Mouse (Mus musculus) lung, postnatal 10 days (tissue): ENCODE results near the gene 4632433K11Rik.
"Not testable (repeated sequence)": the region's sequence is repeated elsewhere in the genome, so short reads cannot be mapped to it uniquely, and the experiment has no call there.

Experiments
- DNase-seq: peaks from one replicate; pipeline ENCODE4 v3.0.0; 2021

4632433K11Rik gene

DNA sequence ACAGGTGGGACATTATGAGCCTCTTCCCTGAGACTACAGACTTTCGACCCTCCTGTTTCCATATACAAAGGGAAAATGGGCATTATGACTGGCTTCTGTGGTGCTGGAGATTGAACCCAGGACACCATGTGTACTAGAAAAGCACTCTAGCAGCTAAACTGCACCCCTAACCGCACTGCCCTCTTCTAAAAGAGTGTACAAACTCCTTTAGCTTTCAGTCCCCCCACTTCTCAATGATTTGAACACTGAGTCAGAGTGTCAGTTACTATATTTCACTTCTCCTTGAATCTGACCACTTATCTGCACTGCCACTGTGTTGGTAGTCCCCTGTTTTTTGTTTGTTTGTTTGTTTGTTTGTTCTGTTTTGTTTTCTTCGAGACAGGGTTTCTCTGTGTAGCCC lies at the start of gene 4632433K11Rik:
TSS of gene 4632433K11Rik (plus strand) at position 301 of the 400 bp plus-strand sequence.
- no peak for DNase-seq

DNA sequence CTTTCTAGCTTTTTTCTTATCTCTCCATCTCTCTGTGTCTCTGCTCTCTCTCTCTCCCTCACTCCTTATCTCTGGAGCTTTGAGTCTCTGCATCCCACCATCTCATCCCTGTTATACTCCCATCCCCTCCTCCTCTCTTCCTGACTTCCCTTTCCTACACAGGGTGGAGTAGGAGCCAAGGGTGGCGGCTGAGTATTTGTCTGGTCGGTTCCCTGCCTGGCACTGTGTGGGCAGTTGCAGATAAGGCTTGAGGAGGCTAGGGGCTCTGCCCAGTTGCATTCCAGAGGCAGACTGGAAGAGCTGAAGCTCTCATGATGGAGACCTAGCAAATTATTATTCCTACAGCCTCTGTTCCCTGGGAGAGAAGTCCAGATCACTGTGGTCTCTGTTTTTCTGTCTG lies 45.7 kb upstream of the 4632433K11Rik start:
- no peak for DNase-seq

DNA sequence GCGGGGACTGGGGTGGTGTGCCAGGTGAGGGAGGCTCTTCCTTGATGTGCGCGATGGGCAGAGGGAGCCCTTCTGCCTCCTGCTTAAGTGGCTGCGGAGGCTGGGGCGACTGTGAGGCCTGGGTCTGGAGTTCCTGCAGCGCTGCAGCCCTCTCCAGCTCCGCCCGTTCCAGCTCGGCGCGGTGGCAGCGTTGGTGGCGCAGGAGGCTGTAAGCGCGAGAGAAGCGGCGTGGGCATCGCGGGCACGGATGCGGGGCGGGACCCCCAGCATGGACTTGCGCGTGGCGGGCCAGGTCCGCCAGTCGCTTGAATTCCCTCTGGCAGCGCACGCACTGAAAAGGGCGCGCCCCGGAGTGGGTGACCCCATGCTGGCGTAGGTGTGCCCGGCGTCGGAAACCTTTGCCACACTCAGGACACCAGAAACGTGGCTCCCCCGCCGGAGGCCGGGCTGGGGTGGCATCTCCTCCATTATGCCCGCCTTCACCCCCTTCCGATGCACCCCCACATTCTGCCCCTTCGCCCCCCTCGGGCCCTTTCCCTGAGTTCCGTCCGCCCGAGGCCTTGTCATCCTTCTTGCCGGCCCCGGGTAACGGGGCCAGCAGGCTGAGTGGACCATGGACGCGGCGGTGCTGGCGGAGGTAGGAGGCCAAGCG lies 40.4 kb upstream of the 4632433K11Rik start:
- no peak for DNase-seq

DNA sequence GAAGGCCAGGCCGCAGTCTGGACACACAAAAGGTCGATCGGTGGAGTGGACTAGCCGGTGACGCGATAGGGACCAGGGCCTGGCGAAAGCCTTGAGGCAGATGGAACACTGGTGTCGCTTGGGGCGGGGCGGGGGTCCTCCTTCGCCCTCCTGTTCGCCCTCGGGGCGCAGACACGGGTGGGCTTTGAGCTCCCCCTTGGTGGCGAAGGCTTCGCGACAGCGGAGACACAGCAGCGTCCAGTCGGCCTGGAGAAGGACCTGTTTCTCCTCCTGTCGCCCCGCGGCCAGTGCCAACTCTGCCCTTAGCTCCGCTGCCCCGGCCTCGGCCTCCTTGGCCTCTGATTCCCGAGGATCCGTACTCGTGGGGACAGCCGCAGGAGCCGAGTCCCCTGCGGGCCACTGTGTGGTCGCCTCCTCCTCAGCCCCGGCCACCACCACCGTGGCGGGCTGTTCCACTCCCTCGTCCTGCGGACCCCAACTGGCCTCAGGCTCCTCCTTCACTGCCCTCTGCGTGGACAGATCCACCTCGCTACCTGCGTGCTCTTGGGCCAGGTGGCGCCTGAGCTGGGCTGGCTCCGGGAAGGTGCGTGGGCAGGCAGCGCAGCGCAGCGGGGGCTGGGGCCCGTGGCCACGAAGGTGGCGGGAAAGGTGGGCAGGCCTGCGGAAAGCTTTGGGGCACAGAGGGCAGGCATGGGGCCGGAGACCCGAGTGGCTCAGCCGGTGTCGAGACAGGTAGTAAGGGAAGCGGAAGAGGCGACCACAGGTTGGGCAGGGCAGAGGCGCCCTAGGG lies 39.7 kb upstream of the 4632433K11Rik start:
- DNase-seq, result no peak

DNA sequence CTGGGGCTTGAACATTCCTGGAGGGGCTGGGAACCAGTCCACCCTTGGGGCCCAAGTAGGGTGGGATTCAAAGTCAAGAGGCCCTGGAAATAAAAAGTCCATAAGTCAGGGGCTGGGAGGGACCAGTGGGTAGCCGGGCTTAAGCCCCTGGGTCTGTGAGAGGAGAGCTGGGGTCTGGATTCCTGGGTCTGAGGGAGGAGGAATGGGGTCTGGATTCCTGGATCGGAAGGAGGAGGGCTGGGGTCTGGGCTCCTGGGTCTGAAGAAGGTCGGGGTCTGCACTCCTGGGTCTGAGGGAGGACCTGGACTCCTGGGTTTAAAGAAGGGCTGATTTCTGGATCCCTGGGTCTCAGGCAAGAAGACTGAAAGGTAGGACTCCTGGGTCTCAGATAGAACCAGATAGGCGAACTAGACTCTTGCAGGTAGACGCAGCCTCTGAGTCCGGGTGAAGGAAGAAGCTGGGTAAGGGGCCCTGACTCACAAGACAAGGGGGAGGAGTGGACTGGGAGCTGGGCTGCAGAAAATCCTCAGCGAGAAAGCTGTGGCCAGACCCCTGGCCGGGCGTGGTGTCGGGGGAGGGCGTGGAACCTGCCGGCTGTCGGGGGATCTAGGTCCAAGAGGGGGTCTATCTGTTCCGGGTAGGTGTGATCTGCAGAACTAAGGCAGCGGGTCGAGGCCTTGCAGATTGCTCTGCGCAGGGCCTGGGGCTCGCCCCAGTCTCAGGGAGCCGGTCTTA lies 38.5 kb upstream of the 4632433K11Rik start:
- DNase-seq, result no peak

DNA sequence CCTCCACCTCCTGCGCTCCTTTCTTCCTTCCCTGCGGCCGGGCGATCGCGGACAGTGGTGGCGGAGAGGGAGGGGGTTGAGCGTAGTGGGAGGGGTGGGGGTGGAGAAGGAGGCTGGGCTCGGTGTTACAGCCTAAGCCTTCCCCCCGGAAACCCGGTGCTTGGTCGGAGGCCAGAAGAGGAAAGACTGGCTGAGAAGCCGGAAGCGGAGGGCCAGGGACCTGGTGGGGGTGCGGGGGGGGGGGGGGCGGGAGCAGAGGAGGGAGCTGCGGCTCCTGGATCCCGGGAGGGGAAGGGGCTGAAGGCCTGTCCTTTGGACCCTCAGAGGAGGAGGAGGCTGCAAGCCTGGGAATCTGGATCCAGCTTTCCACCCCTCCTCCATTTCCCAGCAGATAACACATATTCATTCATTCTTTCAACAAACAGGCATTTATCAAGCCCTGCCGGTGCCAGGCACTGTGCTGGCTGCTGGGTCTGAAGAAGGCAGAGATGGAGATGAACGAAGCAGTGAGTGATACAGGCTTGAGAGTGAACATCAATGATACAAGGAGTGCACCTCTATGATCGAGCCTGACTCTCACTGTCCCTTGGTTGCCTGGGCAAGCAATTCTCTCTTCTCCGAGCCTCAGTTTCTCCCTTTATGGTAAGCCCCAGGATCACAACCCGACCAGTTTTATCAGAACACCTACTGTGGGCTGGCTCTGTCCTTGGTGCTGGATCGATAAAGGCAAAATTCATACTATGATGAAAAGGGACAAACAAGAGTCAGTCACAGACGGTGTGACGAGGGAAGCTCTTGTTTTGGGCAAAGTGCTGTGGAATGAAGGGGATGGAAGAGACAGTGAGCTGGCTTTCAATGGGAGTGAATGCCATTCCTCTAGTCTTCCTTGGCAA lies 37.7 kb upstream of the 4632433K11Rik start, which contains the start of gene Zfp579:
TSS of gene Zfp579 (minus strand) at position 156 of the 893 bp plus-strand sequence.
- peak; percentile 97 for DNase-seq

DNA sequence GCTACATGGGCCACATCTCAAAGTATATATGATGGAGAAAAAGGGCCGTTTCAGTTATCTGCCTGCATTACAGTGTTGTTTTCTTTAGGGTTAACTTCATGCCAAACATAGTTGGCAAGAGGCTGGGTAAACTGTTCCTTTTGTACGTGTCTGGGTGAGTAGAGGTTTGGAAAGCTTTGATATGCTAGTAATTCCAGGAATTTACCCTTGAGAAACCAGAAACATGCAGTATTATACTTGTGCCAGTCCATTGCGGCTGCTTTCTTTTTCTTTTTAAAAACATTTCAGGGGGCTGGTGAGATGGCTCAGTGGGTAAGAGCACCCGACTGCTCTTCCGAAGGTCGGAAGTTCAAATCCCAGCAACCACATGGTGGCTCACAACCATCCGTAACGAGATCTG lies 37.0 kb upstream of the 4632433K11Rik start:
- no peak for DNase-seq

DNA sequence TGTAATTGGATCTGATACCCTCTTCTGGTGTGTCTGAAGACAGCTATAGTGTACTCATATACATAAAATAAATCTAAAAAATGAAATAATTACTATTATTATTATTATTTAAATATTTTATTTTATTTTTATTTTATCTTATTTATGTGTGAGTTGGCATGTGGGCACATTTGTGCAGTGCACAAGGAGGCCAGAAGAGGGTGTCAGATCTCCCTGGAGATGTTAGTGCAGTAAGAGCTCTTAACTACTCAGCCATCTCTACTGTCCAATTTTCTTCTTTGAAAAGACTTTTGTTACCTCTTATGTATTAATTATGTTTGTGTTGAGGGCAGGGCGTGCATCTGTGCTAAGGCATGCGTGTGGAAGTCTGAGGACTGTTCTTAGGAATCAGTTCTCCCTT lies 34.0 kb upstream of the 4632433K11Rik start:
- DNase-seq, result peak; percentile 49

DNA sequence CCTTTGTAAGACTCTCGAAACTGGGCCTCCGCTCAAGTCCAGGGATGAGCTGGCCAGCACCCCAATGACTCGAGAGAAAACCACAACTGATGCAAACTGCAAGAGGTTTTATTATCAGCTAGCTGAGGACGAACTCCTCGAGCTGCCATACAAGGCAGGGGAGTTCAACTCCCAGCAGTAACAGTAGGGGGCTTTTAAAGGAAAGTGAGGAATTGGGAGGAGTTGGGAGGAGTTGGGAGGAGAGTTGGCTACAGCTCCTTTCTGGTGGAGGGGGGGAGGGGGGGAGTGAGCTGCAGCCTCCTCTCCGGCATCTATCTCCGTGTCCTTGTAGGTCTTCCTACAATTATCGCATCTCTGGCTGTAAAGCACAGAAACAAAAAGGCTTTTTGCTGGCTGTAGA lies 31.0 kb upstream of the 4632433K11Rik start:
- not testable (repeated sequence) for DNase-seq

DNA sequence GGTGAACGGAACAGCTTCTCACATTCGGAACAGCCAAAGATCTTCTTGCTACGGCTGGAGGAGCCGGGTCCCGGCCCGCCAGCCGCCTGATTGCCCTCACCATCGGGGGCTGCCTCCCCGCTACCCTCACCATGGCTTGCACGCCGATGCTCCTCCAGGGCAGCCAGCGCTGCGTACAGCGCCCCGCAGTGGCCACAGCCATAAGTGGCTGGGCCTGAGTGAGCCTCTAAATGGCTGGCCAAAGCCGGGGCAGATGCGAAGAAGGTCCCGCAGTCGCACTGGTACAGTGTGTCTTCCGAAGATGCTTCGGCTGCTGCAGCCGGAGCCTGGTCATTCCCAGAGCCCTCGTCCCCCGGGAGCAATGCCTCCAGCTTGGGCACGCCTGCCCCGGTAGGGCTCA lies 25.7 kb upstream of the 4632433K11Rik start:
- DNase-seq, result no peak

DNA sequence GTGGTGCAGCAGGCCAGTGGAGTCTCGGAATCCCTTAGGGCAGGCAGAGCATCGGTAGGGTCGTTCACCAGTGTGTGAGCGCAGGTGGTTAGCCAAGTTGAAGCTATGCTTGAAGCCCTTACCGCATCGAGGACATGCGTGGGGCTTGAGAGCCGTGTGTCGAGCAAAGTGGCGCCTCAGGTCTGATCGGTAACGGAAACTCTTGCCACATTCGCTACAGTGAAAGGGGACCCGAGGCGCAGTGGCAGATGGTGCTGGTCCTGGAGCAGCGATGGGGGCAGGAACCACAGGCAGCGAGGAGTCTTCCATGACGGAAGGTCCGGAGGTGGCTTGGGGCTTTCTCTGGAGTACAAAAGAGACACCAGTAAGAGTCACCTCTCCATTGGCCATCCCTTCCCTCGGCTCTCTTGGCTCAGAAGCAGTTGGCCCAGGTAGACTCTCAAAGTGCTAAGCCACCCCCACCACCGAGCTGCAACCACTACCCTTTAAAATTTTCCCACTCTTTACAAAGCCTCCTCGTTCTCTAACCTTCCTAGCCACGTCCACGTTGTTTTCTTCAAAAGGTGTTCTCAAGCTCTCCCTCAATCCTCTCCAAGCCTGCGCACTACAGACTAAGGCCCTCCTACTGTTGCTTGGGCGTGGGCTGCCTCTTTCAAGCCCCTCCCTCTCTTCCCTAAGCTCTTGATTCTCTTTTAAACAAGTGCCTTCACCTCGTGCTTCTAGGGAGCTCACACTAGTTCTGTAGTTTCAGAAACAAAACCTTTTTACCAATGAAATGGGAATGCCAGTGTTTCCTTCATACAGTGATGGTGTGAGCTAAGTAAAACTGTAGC lies 21.0 kb upstream of the 4632433K11Rik start:
- DNase-seq, result no peak

DNA sequence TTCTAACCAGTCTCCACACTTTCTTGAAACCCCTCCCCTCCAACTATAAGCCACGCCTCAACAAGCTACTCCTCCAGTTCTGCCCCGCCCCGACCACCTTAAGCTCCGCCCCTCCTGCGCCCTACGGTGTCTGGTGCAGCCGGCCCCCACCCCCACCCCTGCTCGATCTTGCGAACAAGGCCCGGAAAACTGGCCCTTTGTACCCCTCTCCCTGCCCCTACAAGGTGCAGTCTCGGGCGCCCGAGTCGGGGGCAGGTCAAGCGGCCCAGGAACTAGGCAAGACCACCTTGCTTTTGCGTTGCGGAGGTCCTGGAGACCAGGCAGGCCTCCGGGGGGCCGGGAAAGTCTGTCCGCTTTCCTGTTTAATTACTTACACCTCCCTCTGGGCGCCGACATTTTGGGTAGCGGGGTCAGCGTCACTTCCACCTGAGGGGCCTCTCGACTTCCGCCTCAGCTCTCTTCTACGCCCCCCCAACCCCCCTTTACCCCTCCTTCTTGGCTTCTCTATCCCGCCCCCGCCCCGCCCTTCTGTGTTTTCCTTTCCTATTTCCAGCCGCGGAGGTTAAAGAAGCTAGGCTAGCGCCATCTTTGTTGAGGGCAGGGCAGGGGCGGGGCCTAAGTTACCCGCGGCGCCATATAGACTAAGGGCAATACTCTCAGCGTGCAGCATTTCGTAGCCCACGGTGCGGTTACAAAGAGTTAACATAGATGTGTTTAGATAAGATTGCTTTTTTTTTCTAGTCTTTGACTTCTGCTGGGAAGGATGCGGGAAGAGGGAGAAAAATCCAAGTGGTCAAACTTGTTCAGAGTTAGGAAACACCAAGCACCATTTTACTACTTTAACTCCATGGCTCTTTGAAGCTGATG lies 19.4 kb upstream of the 4632433K11Rik start, which contains the start of the genes Zfp524 and Fiz1:
TSS of gene Zfp524 (plus strand) at position 165 of the 867 bp plus-strand sequence.
TSS of gene Fiz1 (minus strand) at position 447 of the 867 bp plus-strand sequence.
- DNase-seq, result peak; percentile 98

DNA sequence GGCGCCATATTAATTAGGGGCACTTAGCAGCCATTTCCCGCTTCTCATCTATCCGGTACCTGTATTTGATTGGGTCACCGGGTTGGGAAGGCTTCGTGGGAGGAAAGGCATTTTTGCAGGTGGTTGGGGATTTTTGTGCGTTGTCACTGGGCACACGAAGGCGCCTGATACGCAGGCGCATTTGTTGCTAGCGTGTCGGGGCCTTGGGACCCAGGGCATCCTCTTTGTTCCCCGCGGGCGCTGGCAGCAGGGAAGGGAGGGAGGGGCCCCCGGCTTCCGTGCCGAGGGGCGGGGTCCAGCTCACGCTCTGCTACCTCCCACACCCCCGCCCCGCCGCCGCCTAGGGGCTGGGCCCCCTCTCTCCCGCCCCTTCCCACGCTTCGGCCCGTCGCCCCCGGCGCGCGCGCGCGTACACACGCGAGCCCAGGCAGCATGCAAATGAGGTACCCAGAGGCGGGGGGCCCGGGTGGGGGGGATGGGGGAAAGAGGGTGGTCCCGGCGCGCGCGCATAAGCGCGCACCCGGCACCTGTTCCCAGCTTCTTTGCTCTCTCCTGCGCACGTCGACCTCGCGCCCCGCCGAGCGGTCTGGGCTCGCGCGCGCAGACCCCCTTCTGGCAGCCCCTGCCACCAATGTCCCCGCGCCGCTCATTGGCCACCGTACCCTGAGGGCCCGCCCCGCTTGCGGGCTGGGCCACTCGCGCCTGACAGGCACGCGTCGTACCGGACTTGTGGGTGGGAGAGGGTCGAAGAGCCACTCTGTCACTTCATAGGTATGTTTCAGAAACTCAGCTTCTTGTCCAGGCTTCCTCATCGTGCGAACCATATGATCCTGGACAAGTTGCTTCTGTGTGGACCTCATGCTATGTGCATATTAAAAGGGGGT lies 18.6 kb upstream of the 4632433K11Rik start, which contains the start of gene Gm44973:
TSS of gene Gm44973 (plus strand) at position 379 of the 884 bp plus-strand sequence.
- DNase-seq, result peak; percentile 97

DNA sequence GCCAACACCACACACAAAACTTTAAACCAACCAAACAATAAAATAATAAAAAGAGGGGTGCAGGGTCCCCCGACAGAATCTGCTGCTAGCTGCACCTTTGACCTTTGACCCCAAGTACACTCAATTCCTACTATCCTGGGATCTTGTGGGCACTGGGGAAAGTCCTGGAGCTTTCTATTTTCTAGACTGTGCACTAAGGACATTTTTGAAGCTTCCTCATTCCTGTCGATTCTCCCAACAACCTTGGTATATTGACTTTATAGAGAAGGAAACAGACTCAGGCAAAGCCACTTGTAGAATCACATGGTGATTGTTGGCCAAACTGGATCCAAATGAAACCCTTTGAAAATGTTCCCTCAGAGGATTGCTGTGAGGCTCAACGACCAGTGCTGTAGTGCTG lies 17.9 kb upstream of the 4632433K11Rik start:
- DNase-seq, result no peak

DNA sequence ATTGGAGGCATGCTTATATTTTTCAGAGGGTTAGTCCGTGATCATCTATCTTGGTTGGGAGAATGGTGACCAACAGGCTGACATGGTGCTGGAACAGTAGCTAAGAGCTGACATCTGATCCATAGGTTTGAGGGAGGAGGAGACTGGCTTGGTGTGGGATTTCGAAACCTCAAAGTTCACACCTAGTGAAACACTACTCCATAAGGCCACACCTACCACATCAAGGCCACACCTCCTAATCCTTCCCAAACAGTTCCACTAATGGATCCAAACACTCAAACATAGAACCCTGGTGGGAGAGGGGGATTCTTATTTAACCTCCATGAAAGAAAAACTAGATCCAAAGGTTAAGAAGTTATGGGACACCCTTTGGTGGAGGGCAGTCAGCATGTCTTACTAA lies 17.0 kb upstream of the 4632433K11Rik start:
- no peak for DNase-seq

DNA sequence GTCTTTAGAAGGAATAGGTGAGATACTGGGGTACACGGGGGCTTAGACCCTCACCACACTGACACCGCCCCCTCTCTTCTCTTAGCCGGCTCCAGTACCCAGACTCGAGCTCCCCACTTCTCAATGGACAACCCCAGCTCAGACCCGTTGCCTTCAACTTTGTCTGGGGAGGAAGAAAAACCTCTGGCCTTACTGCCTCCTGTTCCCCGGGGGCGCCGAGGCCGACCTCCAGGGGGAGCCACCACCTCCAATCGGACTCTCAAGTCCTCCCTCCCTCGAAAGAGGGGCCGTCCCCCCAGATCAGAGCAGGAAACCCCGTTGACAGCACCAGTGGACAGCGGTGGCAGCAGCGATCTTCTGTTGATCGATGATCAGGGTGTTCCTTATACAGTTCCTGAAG lies 16.6 kb upstream of the 4632433K11Rik start:
- peak; percentile 56 for DNase-seq

DNA sequence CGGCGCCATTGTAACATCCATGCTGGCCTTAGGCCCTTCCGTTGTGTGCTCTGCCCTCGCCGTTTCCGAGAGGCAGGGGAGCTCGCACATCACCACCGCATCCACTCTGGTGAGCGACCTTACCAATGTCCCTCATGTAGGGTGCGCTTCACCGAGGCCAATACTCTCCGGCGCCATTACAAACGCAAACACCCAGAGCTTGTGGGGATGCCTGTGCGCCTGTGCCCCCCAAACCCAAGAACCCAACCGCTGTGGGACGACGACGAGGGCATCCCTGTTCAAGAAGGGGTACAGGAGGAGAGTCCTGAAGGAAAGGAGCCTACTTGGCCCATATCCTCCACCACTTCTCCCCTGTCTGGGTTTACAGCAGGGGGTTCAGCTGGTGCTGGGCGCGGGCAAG lies 16.0 kb upstream of the 4632433K11Rik start:
- no peak for DNase-seq

DNA sequence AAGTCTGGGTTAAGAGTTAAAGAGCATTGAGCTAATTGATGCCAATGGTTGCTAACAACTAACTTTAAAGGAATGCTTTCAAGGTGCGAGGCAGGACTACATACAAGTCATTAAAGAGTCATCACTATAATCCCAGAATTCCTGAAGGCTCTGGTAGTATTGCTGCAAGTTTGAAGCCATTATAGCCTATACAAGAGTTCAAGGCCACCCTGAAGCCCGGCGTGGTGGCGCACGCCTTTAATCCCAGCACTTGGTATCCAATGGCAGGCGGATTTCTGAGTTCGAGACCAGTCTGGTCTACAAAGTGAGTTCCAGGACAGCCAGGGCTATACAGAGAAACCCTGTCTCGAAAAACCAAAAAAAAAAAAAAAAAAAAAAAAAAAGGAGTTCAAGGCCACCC lies 14.3 kb upstream of the 4632433K11Rik start:
- not testable (repeated sequence) for DNase-seq

DNA sequence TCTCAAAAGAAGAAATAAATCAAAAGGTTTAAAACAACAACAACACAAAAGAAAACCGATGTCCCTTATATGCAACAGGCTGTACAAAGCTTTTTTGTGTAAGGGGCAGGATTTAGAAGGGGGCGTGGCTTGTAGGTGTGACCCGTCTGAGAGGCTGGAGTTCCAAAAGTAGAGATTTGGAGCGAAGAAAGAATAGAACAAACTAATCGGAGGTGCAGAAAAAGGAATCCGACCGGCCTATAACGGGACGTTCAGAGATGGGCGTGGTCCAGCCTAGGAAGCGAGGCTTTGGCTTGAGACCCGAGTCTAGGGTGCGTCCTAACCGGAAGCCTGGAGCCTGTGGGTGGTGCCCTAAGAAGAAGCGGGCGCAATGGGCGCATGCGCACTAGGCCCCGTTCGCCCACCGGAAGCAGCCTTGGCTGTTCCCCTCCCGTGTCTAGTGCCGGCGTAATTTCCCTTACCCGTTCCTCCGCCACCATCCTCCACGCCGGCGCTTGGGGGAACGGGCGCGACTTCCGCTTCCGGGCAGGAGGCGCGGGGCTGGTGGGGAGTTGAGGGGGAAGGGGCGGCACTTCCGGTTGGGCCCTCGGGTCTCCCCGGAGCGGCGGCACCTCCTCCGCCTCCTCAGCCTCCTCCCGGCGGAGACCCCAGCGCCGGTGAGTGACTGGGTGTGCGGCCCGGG lies 13.8 kb upstream of the 4632433K11Rik start, which contains the start of the genes Zfp865 and Ccdc106:
TSS of gene Zfp865 (plus strand) at position 377 of the 682 bp plus-strand sequence.
TSS of gene Ccdc106 (plus strand) at position 554 of the 682 bp plus-strand sequence.
- peak; percentile 100 for DNase-seq
